Mouse (Mus musculus): ENCODE results near the gene Amotl1. TPM values are rescaled to one million over a fixed set of nuclear protein-coding genes. Genes with fewer than 3 reads are reported as not detected.

The Amotl1 gene
- polyA plus RNA-seq, 1 experiment from 2014 or later: 0.06 TPM

- Histone ChIP-seq H3K79me2 (ENCODE audit: inconsistent target) (no peaks in the 10 kb centered on the region), H3K36me3 (ENCODE audit: inconsistent target) (no peaks in the 10 kb centered on the region), H3K27ac (no peak overlapping the region), H3K4me3 (ENCODE audit: inconsistent target) (no peak overlapping the region)
- WGBS (ENCODE audit: missing documents): 72% methylated on average over 2 of the region's 2 CpGs
These were observed 9.2 kb upstream of the Amotl1 start for GRCm38 (mm10) chr9:14654010-14654409.

- Histone ChIP-seq H3K79me2 (ENCODE audit: inconsistent target) (no peaks in the 10 kb centered on the region), H3K36me3 (ENCODE audit: inconsistent target) (no peaks in the 10 kb centered on the region), H3K4me3 (ENCODE audit: inconsistent target) (no peak overlapping the region), H3K27ac (no peak overlapping the region)
- 91% methylated on average over 1 of the region's 1 CpGs for WGBS (ENCODE audit: missing documents)
These were observed 7.9 kb upstream of the Amotl1 start for GRCm38 (mm10) chr9:14652761-14653160.

GRCm38 (mm10) chr9:14647849-14648248 lies 3.0 kb upstream of the Amotl1 start:
- 93% methylated on average over 8 of the region's 8 CpGs for WGBS (ENCODE audit: missing documents)
- H3K27ac ChIP-seq: no peak overlapping the region
- no peaks in the 10 kb centered on the region for H3K36me3 ChIP-seq (ENCODE audit: inconsistent target)
- no peaks in the 10 kb centered on the region for H3K79me2 ChIP-seq (ENCODE audit: inconsistent target)
- no peak overlapping the region for H3K4me3 ChIP-seq (ENCODE audit: inconsistent target)

- no peak overlapping the region for H3K4me3 ChIP-seq (ENCODE audit: inconsistent target)
- H3K79me2 ChIP-seq (ENCODE audit: inconsistent target): no peaks in the 10 kb centered on the region
- no peaks in the 10 kb centered on the region for H3K36me3 ChIP-seq (ENCODE audit: inconsistent target)
- WGBS (ENCODE audit: missing documents): 87% methylated on average over 1 of the region's 1 CpGs
- H3K27ac ChIP-seq: no peak overlapping the region
These were observed 1.8 kb upstream of the Amotl1 start for GRCm38 (mm10) chr9:14646641-14647040.

DNA sequence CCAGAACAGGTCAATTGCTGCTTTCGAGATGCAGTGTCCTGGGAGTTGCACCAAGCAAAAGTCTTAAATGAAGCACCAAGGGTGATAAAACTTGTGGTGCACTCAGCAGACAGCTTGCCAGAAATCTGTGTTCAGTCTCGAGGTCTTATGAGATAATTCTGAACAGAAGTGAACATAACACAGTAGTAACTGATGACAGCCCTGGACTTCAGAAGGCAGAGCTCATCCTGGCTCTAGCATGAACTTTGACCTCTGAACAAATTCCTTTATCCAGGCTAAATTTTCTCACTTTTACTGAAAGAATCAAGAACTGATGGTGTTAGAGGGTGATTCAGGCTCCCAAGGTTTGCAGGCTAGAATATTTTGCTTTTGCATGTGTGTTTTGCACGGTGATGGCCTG lies 1.2 kb upstream of the Amotl1 start:
- Histone ChIP-seq H3K36me3 (ENCODE audit: inconsistent target) (no peaks in the 10 kb centered on the region), H3K27ac (no peak overlapping the region), H3K4me3 (ENCODE audit: inconsistent target) (no peak overlapping the region), H3K79me2 (ENCODE audit: inconsistent target) (no peaks in the 10 kb centered on the region)
- WGBS (ENCODE audit: missing documents): 86% methylated on average over 3 of the region's 3 CpGs

GRCm38 (mm10) chr9:14643328-14643727 lies 1.5 kb downstream of the Amotl1 start:
- H3K27ac ChIP-seq: no peak overlapping the region
- no peaks in the 10 kb centered on the region for H3K36me3 ChIP-seq (ENCODE audit: inconsistent target)
- 73% methylated on average over 6 of the region's 6 CpGs for WGBS (ENCODE audit: missing documents)
- H3K4me3 ChIP-seq (ENCODE audit: inconsistent target): no peak overlapping the region
- H3K79me2 ChIP-seq (ENCODE audit: inconsistent target): no peaks in the 10 kb centered on the region

- Histone ChIP-seq H3K4me3 (ENCODE audit: inconsistent target) (no peak overlapping the region), H3K36me3 (ENCODE audit: inconsistent target) (no peaks in the 10 kb centered on the region), H3K27ac (0 out of 2 replicates have a peak overlapping the region, but pooled peaks have one; percentile 29), H3K79me2 (ENCODE audit: inconsistent target) (no peaks in the 10 kb centered on the region)
- WGBS (ENCODE audit: missing documents): 29% methylated on average over 3 of the region's 5 CpGs
These were observed 2.4 kb downstream of the Amotl1 start for GRCm38 (mm10) chr9:14642251-14643021.

DNA sequence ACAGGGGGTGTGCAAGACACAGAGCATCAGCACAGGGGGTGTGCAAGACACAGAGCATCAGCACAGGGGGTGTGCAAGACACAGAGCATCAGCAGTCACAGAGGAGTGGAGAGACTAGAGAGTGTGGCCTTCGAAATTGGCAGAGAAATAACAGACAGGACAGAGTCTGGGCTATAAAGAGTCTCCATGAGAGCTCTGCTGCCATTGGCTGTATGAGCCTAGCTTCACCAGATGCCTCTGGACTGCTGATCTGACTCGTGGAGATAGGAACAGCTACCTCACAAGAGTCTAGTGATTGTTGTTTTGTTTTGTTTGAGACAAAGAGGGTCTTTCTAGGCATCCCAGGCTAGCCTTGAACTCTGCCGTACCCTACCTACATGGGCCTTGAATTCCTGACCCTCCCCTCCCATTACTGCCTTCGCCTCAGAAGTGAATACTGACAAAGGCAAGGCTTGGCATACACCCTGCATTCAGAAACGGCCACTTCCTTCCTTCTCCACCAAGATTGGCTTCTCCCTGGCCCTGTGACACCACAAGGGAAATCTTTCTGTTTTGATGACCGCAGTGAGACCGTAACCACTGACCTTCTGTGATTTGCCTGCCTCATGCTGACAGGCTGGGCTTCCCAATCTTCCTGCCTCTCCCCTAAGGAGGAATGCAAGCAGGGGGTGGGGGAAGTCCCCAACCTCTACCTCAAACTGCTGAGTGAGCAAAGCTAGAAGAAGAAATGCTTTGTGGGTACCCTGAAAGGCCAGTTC lies 3.4 kb downstream of the Amotl1 start:
- Histone ChIP-seq H3K79me2 (ENCODE audit: inconsistent target) (no peaks in the 10 kb centered on the region), H3K36me3 (ENCODE audit: inconsistent target) (no peaks in the 10 kb centered on the region), H3K27ac (peak overlapping the region; percentile 29), H3K4me3 (ENCODE audit: inconsistent target) (no peak overlapping the region)
- 8% methylated on average over 7 of the region's 7 CpGs for WGBS (ENCODE audit: missing documents)

GRCm38 (mm10) chr9:14636244-14636643 lies 8.6 kb downstream of the Amotl1 start:
- 87% methylated on average over 3 of the region's 3 CpGs for WGBS (ENCODE audit: missing documents)
- Histone ChIP-seq H3K27ac (no peak overlapping the region), H3K79me2 (ENCODE audit: inconsistent target) (no peaks in the 10 kb centered on the region)

GRCm38 (mm10) chr9:14635551-14635950 lies 9.3 kb downstream of the Amotl1 start:
- H3K36me3 ChIP-seq (ENCODE audit: inconsistent target): no peaks in the 10 kb centered on the region
- 83% methylated on average over 7 of the region's 7 CpGs for WGBS (ENCODE audit: missing documents)
- no peak overlapping the region for H3K27ac ChIP-seq
- H3K4me3 ChIP-seq (ENCODE audit: inconsistent target): no peak overlapping the region
- H3K79me2 ChIP-seq (ENCODE audit: inconsistent target): no peaks in the 10 kb centered on the region

More at GRCm38 (mm10) chr9:14636244-14636643, 8.6 kb downstream of the Amotl1 start:
- no peaks in the 10 kb centered on the region for H3K36me3 ChIP-seq (ENCODE audit: inconsistent target)
- no peak overlapping the region for H3K4me3 ChIP-seq (ENCODE audit: inconsistent target)

- no peaks in the 10 kb centered on the region for H3K79me2 ChIP-seq (ENCODE audit: inconsistent target)
- no peak overlapping the region for H3K27ac ChIP-seq
- H3K36me3 ChIP-seq (ENCODE audit: inconsistent target): no peaks in the 10 kb centered on the region
- WGBS (ENCODE audit: missing documents): 36% methylated on average over 15 of the region's 15 CpGs
- no peak overlapping the region for H3K4me3 ChIP-seq (ENCODE audit: inconsistent target)
These were observed 10.7 kb downstream of the Amotl1 start for GRCm38 (mm10) chr9:14634155-14634554.

DNA sequence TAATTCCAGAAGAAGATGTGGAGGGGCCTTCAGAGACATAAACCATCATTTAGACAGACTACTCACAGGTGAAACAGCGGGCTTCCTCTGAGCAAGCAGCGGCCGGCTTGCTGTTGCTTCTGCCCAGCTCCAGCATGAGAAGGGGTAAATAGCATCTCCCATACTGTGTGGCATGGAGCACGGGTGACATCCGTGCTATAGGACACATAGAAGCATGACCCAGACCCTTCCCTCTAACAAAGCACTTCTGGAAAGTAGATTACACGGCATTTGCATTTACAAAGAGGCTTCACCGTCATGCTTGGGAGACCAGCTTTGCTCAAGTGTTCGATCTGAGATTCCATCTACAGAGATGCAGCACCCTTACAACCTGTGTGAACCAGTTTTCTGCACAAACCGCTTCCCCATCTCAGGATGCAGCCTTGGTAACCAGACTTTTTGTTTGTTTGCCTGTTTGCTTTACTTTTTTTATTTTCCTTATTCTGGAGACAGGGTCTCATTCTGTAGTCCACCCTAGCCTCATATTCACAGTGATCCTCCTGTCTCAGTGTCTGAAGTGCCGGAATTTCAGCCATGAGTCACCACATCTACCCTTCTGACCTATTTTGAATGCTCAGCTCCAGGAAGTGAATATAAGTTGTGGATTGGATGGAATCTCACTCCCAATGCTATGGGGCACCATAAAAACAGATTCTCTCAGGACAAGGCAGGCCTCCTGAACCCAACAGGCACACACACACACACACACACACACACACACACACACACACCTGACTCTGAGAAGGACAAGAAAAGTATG lies 12.3 kb downstream of the Amotl1 start:
- Histone ChIP-seq H3K79me2 (ENCODE audit: inconsistent target) (no peaks in the 10 kb centered on the region), H3K27ac (no peak overlapping the region), H3K4me3 (ENCODE audit: inconsistent target) (no peak overlapping the region), H3K36me3 (ENCODE audit: inconsistent target) (no peaks in the 10 kb centered on the region)
- WGBS (ENCODE audit: missing documents): 79% methylated on average over 10 of the region's 10 CpGs

- Histone ChIP-seq H3K79me2 (ENCODE audit: inconsistent target) (no peaks in the 10 kb centered on the region), H3K36me3 (ENCODE audit: inconsistent target) (no peaks in the 10 kb centered on the region), H3K27ac (no peak overlapping the region), H3K4me3 (ENCODE audit: inconsistent target) (no peak overlapping the region)
- WGBS (ENCODE audit: missing documents): 42% methylated on average over 5 of the region's 5 CpGs
These were observed 13.1 kb downstream of the Amotl1 start for GRCm38 (mm10) chr9:14631729-14632128.

DNA sequence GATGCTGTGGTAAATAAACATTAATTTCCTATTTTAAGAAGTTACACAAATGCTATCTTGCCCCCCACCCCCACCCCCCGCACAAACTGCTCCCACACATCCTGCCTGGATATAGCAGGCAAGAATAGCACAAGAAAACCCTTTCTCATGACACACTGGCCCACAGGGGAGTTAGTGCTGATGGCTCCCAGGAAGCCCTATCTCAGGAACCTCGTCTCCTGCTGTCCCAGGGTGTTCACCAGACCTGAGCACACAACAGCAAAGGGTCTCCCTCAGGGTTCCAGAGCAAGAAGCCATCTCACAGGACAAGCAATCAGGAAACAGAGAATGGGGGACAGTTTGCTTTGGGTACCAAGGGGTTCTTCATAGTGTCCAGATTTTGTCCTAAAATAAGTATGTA lies 17.3 kb downstream of the Amotl1 start:
- no peaks in the 10 kb centered on the region for H3K36me3 ChIP-seq (ENCODE audit: inconsistent target)
- H3K4me3 ChIP-seq (ENCODE audit: inconsistent target): no peak overlapping the region
- no peak overlapping the region for H3K27ac ChIP-seq
- 75% methylated on average over 2 of the region's 2 CpGs for WGBS (ENCODE audit: missing documents)
- H3K79me2 ChIP-seq (ENCODE audit: inconsistent target): no peaks in the 10 kb centered on the region

Measured in macrophage (primary cell).